Mouse (Mus musculus) midbrain, embryonic 13.5 days (tissue): ENCODE measurements around the gene Cobll1. TPM values are rescaled to one million over a fixed set of nuclear protein-coding genes. Genes with fewer than 3 reads are reported as not detected.

Source experiments
- ATAC-seq: fragments of 200-750 bp; cut with Nextera tagmentation; 2 replicates; pipeline ENCODE4 v1.8.0; 2017; ENCODE audit warnings: mild to moderate bottlenecking, moderate TSS enrichment, moderate library complexity
- H3K27ac ChIP-seq: fragments of 300-500 bp; sonication (generic); 2 replicates; pipeline ENCODE4 v1.5.1; 2015; ENCODE audit warnings: inconsistent platforms, mild to moderate bottlenecking, moderate library complexity
- H3K27me3 ChIP-seq: fragments of 300-500 bp; sonication (generic); 2 replicates; pipeline ENCODE4 v1.6.1; 2015; ENCODE audit warnings: mild to moderate bottlenecking, inconsistent platforms
- H3K36me3 ChIP-seq: fragments of 300-500 bp; sonication (generic); 2 replicates; pipeline ENCODE4 v1.6.1; 2015; ENCODE audit warnings: mild to moderate bottlenecking, inconsistent platforms
- H3K4me1 ChIP-seq: fragments of 300-500 bp; sonication (generic); replicated peaks from 2 replicates; pipeline ENCODE4 v1.6.1; 2015; ENCODE audit warnings: inconsistent platforms
- H3K4me2 ChIP-seq: fragments of 300-500 bp; sonication (generic); replicated peaks from 2 replicates; pipeline ENCODE4 v1.6.1; 2015; ENCODE audit warnings: moderate library complexity, mild to moderate bottlenecking, inconsistent platforms
- H3K4me3 ChIP-seq: fragments of 300-500 bp; sonication (generic); replicated peaks from 2 replicates; pipeline ENCODE4 v1.5.1; 2015; ENCODE audit warnings: mild to moderate bottlenecking, inconsistent platforms
- H3K9ac ChIP-seq: fragments of 300-500 bp; sonication (generic); replicated peaks from 2 replicates; pipeline ENCODE4 v1.6.1; 2015; ENCODE audit warnings: mild to moderate bottlenecking, inconsistent platforms
- H3K9me3 ChIP-seq: fragments of 300-500 bp; sonication (generic); 2 replicates; pipeline ENCODE4 v1.6.1; 2016; ENCODE audit warnings: mild to moderate bottlenecking, inconsistent platforms
- WGBS: fragments of 180-500 bp; shearing (Covaris S2); methylation state at CpG from one replicate; pipeline ENCODE4 v1.1.7; 2015; 5-methylcytosine and 5-hydroxymethylcytosine counted together
- polyA plus RNA-seq: library from polyadenylated mRNA; unstranded; fragments of >200 nt; fragmentation: Nextera tagmentation; extraction: Ambion mirVana; gene quantifications from 2 replicates; pipeline ENCODE4 v1.2.1, GENCODE M21; 2015

The Cobll1 gene
- polyA plus RNA-seq, 1 experiment from 2014 or later: 2.6 TPM

- no peak overlapping the region for H3K9ac ChIP-seq
- no peak overlapping the region for H3K4me2 ChIP-seq
- H3K27me3 ChIP-seq: no peaks in the 10 kb centered on the region
- no peaks in the 10 kb centered on the region for H3K9me3 ChIP-seq
- H3K27ac ChIP-seq: no peak overlapping the region
- H3K4me1 ChIP-seq: no peaks in the 10 kb centered on the region
- WGBS: 61% methylated on average over 6 of the region's 6 CpGs
- no peaks in the 10 kb centered on the region for H3K36me3 ChIP-seq
- no peak overlapping the region for H3K4me3 ChIP-seq
- ATAC-seq: no peak
Observed at GRCm38 (mm10) chr2:65048234-65049017, 190.8 kb downstream of the Cobll1 start.

Other genes with a start within 250 kb of the Cobll1 start
- 14.6 and 14.7 TPM in 2 replicates for gene Grb14, start 214.4 kb downstream of the Cobll1 start, polyA plus RNA-seq
- 1.9 and 2.8 TPM in 2 replicates for gene Slc38a11, start 124.6 kb upstream of the Cobll1 start, polyA plus RNA-seq